Mouse (Mus musculus): ENCODE results near the gene Bbs9.
A peak's percentile ranks its signal among the peaks of the same experiment; 100 is the strongest.
"Not testable (repeated sequence)": the region's sequence is repeated elsewhere in the genome, so short reads cannot be mapped to it uniquely, and the experiment has no call there.

The Bbs9 gene

GRCm38 (mm10) chr9:22690234-22690633 lies 214.7 kb downstream of the Bbs9 start:
- no peak for DNase-seq (ENCODE audit: low read depth, low spot score)

DNA sequence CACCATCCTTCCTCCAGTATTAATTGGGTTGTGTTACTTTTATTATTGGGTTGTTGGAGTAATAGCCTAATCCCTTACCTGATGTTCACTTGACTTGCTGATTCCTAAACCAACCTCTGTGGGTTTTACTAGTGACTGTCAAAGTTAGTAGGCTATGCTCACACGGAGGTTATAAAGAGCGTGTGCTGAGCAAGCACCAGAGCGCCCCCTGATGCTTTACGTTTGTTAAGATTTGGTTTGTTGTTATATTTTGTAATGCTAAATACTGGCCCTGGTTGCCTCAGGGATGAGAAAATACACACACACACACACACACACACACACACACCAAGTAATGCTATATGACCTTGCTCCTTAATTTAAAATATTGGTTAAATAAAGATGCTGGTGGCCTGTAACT lies 219.9 kb downstream of the Bbs9 start:
- no peak for DNase-seq (ENCODE audit: low read depth, low spot score)

DNA sequence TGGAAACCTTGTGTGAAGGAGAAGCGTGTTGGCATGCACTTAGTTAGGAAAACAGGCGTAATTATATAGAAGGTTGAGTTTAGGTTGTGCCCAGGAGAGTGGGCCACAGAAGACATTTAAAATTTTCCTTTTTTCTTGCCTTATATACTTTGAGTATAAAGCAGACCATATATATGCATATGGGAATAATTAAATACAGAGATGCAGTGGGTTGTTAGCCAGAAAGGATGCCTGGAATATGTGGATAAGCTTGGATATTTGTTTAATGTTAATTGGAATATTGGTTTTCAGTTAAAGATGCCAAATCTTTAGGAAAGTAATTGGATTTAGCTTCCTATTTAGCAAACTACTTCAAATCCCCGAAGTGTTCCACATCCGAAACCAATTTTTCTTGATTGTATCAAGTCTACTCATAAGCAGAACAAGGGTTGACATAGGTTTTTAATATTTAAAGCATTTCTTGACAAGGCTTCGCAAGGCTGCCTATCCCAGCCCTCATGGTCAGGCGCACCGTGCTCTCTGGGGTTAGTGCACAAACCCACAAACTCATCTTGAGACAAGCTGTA lies 221.4 kb downstream of the Bbs9 start:
- DNase-seq (ENCODE audit: low read depth, low spot score) = no peak

- DNase-seq (ENCODE audit: low read depth, low spot score) = no peak
Measured at GRCm38 (mm10) chr9:22697811-22698210, 222.3 kb downstream of the Bbs9 start.

DNA sequence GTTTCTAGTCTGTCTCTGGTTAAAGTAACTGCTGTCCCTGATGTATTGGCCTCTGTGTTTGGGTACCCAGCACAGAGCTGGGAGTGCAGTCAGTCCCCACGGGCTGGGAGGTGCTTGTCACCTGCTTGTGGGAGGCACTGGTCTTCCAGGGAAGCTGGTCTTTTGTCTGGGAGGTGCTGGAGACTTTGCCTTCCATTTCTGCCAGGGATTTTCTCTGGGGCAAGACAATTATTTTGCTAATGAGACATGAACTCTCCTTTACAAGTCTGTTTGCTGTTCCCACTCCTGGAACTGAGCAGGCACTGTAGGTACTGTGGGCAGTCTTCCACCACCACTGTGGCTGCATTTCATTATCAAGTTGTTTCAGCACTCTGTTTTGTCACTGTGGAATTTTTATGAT lies 223.0 kb downstream of the Bbs9 start:
- DNase-seq (ENCODE audit: low read depth, low spot score) = no peak

GRCm38 (mm10) chr9:22702065-22702611 lies 226.6 kb downstream of the Bbs9 start:
- DNase-seq (ENCODE audit: low read depth, low spot score) = no peak

GRCm38 (mm10) chr9:22702812-22703367 lies 227.4 kb downstream of the Bbs9 start:
- DNase-seq (ENCODE audit: low read depth, low spot score) = no peak

DNA sequence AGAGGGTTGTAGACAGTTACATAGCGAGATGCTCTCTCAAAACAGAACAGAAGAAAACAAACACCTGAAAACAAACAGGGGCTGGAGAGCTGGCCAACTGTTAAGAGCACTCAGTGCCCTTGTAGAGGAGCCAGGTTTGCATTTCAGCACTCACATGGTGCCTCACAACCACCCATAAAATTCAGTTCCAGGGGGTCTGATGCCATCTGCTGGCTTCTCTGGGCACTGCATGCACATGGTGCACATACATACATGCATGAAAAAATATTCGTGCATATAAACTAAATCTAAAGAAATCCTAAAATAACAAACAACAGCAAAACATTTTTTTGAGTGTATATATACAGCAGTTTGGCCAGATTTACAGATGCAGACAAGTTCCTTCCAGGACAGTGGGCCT lies 228.0 kb downstream of the Bbs9 start:
- no peak for DNase-seq (ENCODE audit: low read depth, low spot score)

DNA sequence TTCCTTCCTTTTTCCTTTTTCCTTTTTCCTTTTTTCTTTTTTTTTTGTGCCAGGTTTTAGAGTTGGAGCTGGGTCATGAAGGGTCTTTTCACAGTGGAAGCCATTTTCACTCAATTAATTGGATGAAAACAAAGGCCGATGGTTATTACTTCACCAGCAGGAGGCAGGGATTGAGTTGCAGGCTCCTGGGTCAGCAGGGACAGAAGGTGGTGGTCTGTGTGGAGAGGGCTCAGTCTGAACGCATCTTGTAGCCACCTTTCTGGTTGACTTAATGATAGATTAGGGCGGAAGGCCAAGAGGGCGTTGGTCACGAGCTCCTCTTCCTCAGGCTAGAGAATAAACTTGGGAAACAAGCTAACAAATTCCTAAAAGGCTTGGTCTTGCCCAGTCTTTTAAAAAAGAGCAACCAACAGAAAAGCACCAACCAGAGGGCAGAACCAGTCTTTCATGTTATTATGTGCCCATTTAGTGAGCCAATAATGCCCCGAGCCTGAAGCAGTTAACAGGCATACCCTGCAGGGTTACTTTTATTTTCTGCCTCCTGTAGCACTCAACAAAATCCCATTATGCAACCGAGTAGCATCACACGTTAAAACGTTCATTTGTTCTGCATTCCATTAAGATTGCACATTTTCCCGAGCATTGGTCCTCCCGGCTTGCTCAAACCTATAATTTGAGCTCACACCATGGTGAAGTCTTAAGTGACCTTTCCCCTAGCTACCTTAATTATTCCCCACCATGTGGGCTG lies 231.8 kb downstream of the Bbs9 start:
- no peak for DNase-seq (ENCODE audit: low read depth, low spot score)

DNA sequence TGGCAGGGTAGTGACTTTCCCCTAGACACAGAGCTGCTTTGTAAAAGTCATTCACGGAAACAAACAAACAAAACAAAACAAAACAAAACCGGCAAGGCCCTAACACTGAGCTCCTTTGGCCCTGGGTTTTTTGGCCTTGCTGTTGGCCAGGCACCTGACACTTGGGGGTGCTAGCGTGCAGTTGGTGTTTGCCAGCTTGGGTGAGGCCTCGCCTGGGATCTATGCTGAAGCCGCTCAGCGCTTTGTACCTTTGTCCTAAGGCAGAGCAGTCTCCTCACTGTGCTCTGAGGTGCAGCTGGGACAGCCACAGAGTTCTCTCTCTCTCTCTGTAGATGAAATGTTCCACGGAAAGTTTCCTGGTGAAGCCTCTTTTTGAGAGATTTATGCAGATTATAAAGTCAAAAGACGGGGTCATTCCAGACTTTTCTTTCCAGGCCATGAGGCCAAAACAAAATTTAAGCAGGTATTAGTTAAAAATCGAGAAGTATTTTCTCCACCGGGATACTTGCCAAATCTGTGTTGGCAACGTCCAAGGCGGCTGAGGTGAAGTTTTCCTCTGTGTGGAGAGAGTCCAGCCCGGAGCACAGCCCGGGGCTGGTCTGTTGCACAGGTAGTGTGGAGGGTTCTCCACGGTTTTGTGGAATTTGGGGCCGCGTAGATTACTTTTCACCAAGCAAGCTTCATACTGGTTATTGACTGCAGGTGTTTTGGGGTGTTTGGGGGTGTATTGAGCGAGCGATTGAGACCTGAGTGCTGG lies 233.6 kb downstream of the Bbs9 start:
- peak; percentile 48 for DNase-seq (ENCODE audit: low read depth, low spot score)

DNA sequence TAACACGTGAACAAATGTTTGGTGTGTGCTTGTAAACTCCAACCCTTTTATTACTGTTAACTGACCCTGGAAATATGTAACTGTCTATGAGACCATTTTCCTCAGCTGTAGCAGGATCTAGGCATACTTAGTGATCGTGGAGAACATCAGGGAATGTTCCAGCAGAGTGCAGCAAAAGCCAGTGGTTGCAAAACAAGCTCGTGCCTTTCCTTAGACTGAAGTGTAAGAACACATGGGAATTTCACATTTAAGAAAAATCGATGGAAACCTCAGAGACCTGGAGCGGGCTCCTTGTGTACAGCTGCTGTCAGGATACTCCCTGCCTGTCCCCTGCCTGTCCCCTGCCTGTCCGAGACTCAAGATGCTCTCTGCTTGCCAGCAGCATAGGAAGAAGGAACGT lies 234.5 kb downstream of the Bbs9 start:
- no peak for DNase-seq (ENCODE audit: low read depth, low spot score)

DNA sequence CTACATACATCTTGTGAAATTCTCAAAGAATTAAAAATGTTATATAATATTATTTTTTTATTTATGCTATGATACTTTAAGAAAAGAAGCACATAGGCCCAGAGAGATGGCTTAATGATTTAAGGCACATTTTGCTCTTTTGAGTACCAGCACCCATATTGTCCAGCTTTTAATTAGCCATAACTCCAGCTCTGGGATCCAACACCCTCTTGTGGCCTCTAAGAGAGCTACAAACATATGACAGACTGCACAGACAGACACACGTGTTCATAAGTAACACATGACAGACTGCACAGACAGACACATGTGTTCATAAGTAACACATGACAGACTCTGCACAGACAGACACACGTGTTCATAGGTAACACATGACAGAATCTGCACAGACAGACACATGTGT lies 235.8 kb downstream of the Bbs9 start:
- DNase-seq (ENCODE audit: low read depth, low spot score) = no peak

GRCm38 (mm10) chr9:22712743-22713142 lies 237.2 kb downstream of the Bbs9 start:
- no peak for DNase-seq (ENCODE audit: low read depth, low spot score)

DNA sequence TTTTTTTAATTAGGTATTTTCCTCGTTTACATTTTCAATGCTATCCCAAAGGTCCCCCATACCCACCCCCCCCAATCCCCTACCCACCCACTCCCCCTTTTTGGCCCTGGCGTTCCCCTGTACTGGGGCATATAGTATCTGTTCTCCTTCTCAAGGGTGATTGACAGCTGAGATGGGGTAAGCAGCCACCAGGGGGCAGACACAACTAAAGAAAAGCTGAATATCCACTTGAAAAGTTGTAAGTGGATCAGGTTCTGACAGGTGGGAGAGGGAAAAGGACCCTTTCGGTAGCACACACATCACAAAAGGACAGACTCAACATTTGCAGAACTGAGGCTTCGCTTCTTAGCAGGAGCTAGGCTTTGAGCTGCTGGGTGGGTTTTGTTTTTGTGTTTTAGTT lies 237.8 kb downstream of the Bbs9 start:
- DNase-seq (ENCODE audit: low read depth, low spot score) = not testable (repeated sequence)

GRCm38 (mm10) chr9:22717583-22717982 lies 242.1 kb downstream of the Bbs9 start:
- no peak for DNase-seq (ENCODE audit: low read depth, low spot score)

DNA sequence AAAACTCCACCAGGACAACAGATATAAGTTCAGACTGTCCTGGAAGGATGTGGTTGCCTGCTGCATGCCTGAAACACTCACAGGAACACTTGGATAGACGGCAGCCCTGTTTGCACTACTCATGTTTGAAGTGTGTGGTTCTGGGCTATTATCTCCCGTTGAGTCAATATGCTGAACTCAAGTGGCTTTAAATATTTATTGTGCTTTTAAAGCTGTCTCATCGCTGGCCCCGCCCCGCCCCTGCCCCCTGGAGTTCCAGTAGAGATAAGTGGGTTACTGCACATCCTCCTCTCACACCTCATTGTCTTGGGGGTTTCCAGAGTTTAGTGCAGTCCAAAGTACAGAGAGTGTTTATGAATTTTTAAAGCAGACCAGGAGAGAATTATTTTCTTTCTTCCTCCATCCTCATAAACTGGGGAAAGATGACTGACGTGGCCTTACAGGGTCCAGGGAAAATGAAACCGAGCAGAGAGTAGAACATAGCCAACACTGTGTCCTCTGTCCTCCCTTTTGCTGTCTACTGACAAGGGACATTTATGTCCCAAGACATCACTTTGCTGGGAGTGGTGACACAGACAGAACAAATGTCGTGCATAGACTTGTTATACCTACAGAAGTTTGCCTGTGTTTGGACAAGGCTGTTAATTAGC lies 242.8 kb downstream of the Bbs9 start:
- DNase-seq (ENCODE audit: low read depth, low spot score) = no peak

DNA sequence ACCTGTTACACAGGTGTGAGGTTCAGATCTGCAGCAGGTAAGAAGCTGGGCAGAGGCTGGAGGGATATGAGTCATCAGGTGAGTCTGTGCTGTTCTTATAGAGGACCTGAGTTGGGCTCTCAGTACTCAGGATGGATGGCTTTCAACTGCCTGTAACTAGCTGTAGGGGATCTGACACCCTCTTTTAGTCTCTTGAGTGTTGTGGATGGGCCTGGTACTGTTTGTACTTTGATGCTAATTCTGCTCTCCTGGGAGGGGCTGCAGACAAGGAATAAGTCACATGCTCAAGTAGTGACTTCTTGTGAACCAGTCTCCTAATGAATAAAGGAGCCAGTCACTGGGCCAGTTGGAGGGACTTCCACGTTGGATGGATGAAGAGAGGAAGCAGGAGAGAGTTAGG lies 257.1 kb downstream of the Bbs9 start:
- DNase-seq (ENCODE audit: low read depth, low spot score) = peak; percentile 47

- no peak for DNase-seq (ENCODE audit: low read depth, low spot score)
Measured at GRCm38 (mm10) chr9:22734954-22735353, 259.4 kb downstream of the Bbs9 start.

DNA sequence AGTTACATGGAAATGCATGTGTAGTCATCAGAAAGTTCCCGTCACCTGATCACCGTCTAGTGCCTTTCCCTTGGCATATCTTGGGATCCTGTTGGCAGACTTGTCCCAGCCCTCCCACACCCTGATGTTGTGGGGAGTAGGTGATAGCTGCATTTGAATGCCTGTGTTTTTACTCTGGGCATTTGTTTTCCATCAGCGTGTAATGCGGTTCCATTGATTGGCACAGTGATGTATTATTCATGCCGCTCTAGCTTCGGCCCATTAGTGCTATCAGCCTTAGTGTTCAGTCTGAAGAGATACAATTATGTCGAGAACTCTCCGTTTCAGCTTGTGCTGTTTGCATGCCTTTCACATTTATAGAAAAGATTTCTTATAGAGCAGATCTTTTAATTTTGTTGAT lies 259.9 kb downstream of the Bbs9 start:
- DNase-seq (ENCODE audit: low read depth, low spot score) = no peak

- no peak for DNase-seq (ENCODE audit: low read depth, low spot score)
Measured at GRCm38 (mm10) chr9:22737893-22738292, 262.4 kb downstream of the Bbs9 start.

DNA sequence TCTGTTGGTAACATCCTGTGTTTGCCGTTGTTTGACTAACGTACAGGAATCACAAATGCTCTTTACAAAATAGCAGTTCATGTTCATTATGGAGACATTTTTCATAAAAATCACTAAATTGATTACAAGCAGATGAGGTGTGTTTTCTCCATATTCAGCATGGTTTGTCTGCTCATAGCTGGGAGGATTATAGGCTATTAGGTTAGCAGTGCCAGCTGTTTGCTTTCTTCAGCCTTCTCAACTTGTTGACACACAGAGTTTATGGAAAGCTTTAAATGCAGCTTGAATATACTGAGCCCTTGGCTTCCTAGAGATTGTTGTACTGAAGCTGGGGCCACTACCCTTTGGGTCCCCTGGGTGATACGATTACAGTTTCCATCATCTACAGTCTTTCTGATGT lies 263.3 kb downstream of the Bbs9 start:
- no peak for DNase-seq (ENCODE audit: low read depth, low spot score)

DNA sequence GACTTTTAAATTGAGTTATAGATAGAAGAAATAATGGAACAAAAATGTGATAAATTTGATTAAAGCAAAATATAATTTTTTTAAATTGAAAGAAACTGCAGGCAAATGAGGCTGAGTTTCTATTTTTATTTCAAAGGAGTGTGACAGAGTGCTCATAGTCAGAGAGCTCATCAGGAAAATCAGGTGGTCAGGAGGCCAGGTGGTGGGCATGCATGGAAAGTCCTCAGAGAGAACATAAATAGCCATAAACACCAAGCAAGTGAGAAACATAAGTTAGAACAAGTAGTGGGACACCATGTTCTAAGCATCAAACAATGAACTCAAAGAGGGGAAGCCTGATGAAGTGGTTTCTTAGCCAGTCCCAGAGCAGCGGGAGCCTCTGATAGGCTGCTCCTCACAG lies 266.5 kb downstream of the Bbs9 start:
- no peak for DNase-seq (ENCODE audit: low read depth, low spot score)

All from WW6 (cell line).